Comparison of ENCODE assay signal across 8 mouse cellular contexts in the genomic region with DNA sequence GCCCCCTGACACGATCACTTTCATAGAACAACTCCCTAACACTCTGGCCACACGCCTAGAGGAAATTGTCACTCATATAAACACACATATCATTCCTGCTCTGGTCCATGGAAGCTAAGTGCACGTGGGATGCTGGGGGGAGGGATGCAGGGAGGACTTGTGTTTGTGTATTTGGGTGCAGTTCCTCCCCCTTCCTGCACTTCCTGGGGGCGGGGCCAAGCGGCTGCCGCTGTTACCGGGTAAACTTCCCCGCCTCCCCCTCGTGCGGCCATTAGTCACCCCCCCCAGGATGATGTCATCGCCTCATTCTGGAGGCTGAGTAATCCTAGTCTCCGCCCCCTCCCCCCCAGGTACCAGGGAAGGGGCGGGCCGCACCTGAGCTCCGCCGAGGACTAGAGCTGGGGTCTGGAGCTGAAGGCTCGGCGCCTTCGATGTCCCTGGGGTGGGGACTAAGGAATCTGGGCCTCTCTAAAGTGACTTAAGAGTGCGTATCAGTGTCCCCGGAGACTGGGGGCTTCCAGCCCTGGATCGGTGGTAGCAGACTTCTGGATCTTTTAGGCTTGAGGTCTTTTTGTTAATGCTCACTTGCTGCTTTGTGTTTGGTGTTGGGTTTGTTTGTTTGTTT. TPM values are rescaled to one million over a fixed set of nuclear protein-coding genes. Genes with fewer than 3 reads are reported as not detected.
DNase-seq lines count a peak whose midpoint lies in the region; ATAC-seq and TF ChIP-seq lines count a peak whose summit lies in the region.

No protein-coding gene starts in this region.

- peak; percentile 75 for DNase-seq in c-Kit-positive CD71-positive TER-119-positive erythroid progenitor cells, embryonic 14.5 days (ENCODE audit: low spot score)
- peak; percentile 91 to 94 for DNase-seq in heart, postnatal 10 days
- DNase-seq in layer of hippocampus, adult 11-12 months (ENCODE audit: low spot score), result peak; percentile 88
- peak; percentile 91 for DNase-seq in lung, embryonic 14.5 days
- DNase-seq in testis, postnatal 14 days (ENCODE audit: low spot score), result peak; percentile 77

- H3K4me1 ChIP-seq in E14TG2a.4 (replicated peaks; ENCODE audit: low read depth, low read length), result peaks cover 46% of the 10 kb centered on the region
- H3K4me1 ChIP-seq in forebrain, embryonic 12.5 days, result peaks cover 37% of the 10 kb centered on the region
- no peaks in the 10 kb centered on the region for H3K4me1 ChIP-seq in lung, embryonic 14.5 days (ENCODE audit: insufficient read depth)

- intact Hi-C loops in heart, postnatal 10 days (cut with DNase I), result loop anchor here (5.0 kb wide), 1 partner anchor 195 kb away; no protein-coding TSS in a partner anchor

- H3K9me3 ChIP-seq in E14TG2a.4 (ENCODE audit: low read length), result no peaks in the 10 kb centered on the region
- no peaks in the 10 kb centered on the region for H3K9me3 ChIP-seq in forebrain, embryonic 12.5 days
- no peaks in the 10 kb centered on the region for H3K9me3 ChIP-seq in lung, embryonic 14.5 days (ENCODE audit: low read depth, low read length)

- H3K27me3 ChIP-seq in E14TG2a.4 (ENCODE audit: insufficient read depth, low read length), result peaks cover 7% of the 10 kb centered on the region
- H3K27me3 ChIP-seq in forebrain, embryonic 12.5 days, result no peaks in the 10 kb centered on the region
- no peaks in the 10 kb centered on the region for H3K27me3 ChIP-seq in lung, embryonic 14.5 days (ENCODE audit: insufficient read depth, low read length)

- H3K4me3 ChIP-seq in E14TG2a.4 (replicated peaks; ENCODE audit: low read length), result peak overlapping the region; percentile 43; the same call in 1 of the 2 replicates
- peak overlapping the region; percentile 35 for H3K4me3 ChIP-seq in forebrain, embryonic 12.5 days (replicated peaks)
- H3K4me3 ChIP-seq in lung, embryonic 14.5 days (ENCODE audit: low read depth, low read length), result peak overlapping the region; percentile 26

- H3K36me3 ChIP-seq in E14TG2a.4 (ENCODE audit: insufficient read depth, low read length), result no peaks in the 10 kb centered on the region
- no peaks in the 10 kb centered on the region for H3K36me3 ChIP-seq in forebrain, embryonic 12.5 days (replicated peaks)
- no peaks in the 10 kb centered on the region for H3K36me3 ChIP-seq in lung, embryonic 14.5 days (ENCODE audit: insufficient read depth)

- no peak for ATAC-seq in forebrain, embryonic 12.5 days (ENCODE audit: low FRiP score)
- peak; percentile 11 for ATAC-seq in lung, embryonic 14.5 days (ENCODE audit: insufficient read depth)
- peak; percentile 64 for ATAC-seq in neutrophil, adult 5-6 weeks (ENCODE audit: extremely low read depth, insufficient number of reproducible peaks, low FRiP score, poor library complexity, severe bottlenecking)

- H3K27ac ChIP-seq in forebrain, embryonic 12.5 days, result peak overlapping the region; percentile 87
- H3K27ac ChIP-seq in lung, embryonic 14.5 days (ENCODE audit: low read depth), result peak overlapping the region; percentile 76; the same call in 1 of the 2 replicates

- 0 out of 2 replicates have a peak, but pooled peaks have one; percentile 10 for TF ChIP-seq CTCF in E14TG2a.4 (conservative IDR thresholded peaks at IDR 0.05; ENCODE audit: low read length)
- peak; percentile 56 for TF ChIP-seq CTCF in lung, embryonic 14.5 days (IDR thresholded peaks at IDR 0.05; ENCODE audit: low read depth)

- H3K9ac ChIP-seq in forebrain, embryonic 12.5 days, result peak overlapping the region; percentile 47
- peak overlapping the region; percentile 21 for H3K9ac ChIP-seq in lung, embryonic 14.5 days

- H3K4me2 ChIP-seq in forebrain, embryonic 12.5 days, result peak overlapping the region; percentile 73
- H3K4me2 ChIP-seq in lung, embryonic 14.5 days, result peak overlapping the region; percentile 73

- WGBS in forebrain, embryonic 12.5 days, result under 1% methylated on average over 21 of the region's 22 CpGs
- 1% methylated on average over 22 of the region's 22 CpGs for WGBS in lung, embryonic 14.5 days

RNA-seq across cellular contexts. Expression of a gene that starts 10.3 kb away (rescaled TPM):
- polyA plus RNA-seq in forebrain, embryonic 12.5 days (2016; fragmentation: Nextera tagmentation; extraction: Ambion mirVana), result 42.3 and 44.6 TPM in 2 replicates
- 10 to 100 TPM; 38.2 to 39.1 TPM for total RNA-seq in heart, postnatal 10 days (2021)
- 17.7 and 22.7 TPM in 2 replicates for polyA plus RNA-seq in lung, embryonic 14.5 days (2014; fragmentation: Nextera tagmentation; extraction: Ambion mirVana)
- total RNA-seq in neutrophil, adult 5-6 weeks (2017), result 143 and 164 TPM in 2 replicates

RNA-seq across cellular contexts. Expression of a gene that starts 11.3 kb away (rescaled TPM):
- polyA plus RNA-seq in forebrain, embryonic 12.5 days (2016; fragmentation: Nextera tagmentation; extraction: Ambion mirVana), result 12.8 and 14.6 TPM in 2 replicates
- 1 to 10 TPM; 9.5 to 9.8 TPM for total RNA-seq in heart, postnatal 10 days (2021)
- polyA plus RNA-seq in lung, embryonic 14.5 days (2014; fragmentation: Nextera tagmentation; extraction: Ambion mirVana), result 4.9 and 6.4 TPM in 2 replicates
- total RNA-seq in neutrophil, adult 5-6 weeks (2017), result 7.0 and 7.7 TPM in 2 replicates

RNA-seq across cellular contexts. Expression of a gene that starts 23.5 kb away (rescaled TPM):
- 13.4 and 14.5 TPM in 2 replicates for polyA plus RNA-seq in forebrain, embryonic 12.5 days (2016; fragmentation: Nextera tagmentation; extraction: Ambion mirVana)
- 10 to 100 TPM; 15.6 to 15.7 TPM for total RNA-seq in heart, postnatal 10 days (2021)
- polyA plus RNA-seq in lung, embryonic 14.5 days (2014; fragmentation: Nextera tagmentation; extraction: Ambion mirVana), result 14.3 and 14.5 TPM in 2 replicates
- 10.1 and 13.2 TPM in 2 replicates for total RNA-seq in neutrophil, adult 5-6 weeks (2017)

RNA-seq across cellular contexts. Expression of a gene that starts 37.5 kb away (rescaled TPM):
- 0.70 and 0.73 TPM in 2 replicates for polyA plus RNA-seq in forebrain, embryonic 12.5 days (2016; fragmentation: Nextera tagmentation; extraction: Ambion mirVana)
- total RNA-seq in heart, postnatal 10 days (2021), result 1 to 10 TPM; 4.6 to 4.8 TPM
- polyA plus RNA-seq in lung, embryonic 14.5 days (2014; fragmentation: Nextera tagmentation; extraction: Ambion mirVana), result 1.7 and 2.0 TPM in 2 replicates
- total RNA-seq in neutrophil, adult 5-6 weeks (2017), result 119 and 133 TPM in 2 replicates

RNA-seq across cellular contexts. Expression of a gene that starts 52.9 kb away (rescaled TPM):
- polyA plus RNA-seq in forebrain, embryonic 12.5 days (2016; fragmentation: Nextera tagmentation; extraction: Ambion mirVana), result not detected in 2 replicates
- total RNA-seq in heart, postnatal 10 days (2021), result under 1 TPM; 0.38 to 0.50 TPM
- 0.05 and 0.18 TPM in 2 replicates for polyA plus RNA-seq in lung, embryonic 14.5 days (2014; fragmentation: Nextera tagmentation; extraction: Ambion mirVana)
- total RNA-seq in neutrophil, adult 5-6 weeks (2017), result 74.4 and 76.5 TPM in 2 replicates
